Mouse (Mus musculus) testis, adult 2 months (tissue): ENCODE results near the gene Mia.

ENCODE experiments used
- CTCF ChIP-seq: fragments of 200-500 bp; IDR thresholded peaks from 2 replicates; pipeline ENCODE4 v1.5.1; 2012; ENCODE audit warnings: low read depth, mild to moderate bottlenecking, inconsistent platforms, low read length, moderate library complexity; ENCODE audit not compliant: control insufficient read depth, insufficient read depth, insufficient replicate concordance
- POLR2A ChIP-seq: fragments of 200-500 bp; IDR thresholded peaks from 2 replicates; pipeline ENCODE4 v1.6.1; 2012; ENCODE audit warnings: low read depth, mild to moderate bottlenecking, inconsistent platforms, low read length, moderate library complexity; ENCODE audit not compliant: control insufficient read depth

DNA sequence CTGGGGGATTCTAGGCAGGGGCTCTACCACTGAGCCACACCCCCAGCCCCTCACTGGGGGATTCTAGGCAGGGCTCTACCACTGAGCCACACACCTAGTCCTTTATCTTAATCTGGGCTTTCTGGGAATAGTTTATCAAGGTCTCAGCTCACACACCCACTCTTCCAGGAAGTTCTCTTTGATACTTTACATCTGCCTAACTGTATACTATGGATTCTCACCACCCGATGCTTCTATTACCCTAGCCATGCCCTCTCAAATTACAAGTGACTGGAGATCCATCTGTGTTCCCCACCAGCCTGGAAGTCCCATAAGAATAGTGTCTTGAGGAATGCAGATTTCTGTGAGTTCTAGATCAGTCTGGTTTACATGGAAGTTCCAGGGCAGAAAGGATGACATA, 41.6 kb upstream of the Mia start:
- TF ChIP-seq CTCF (no peak), POLR2A (no peak)
